Mouse (Mus musculus) limb, embryonic 10.5 days (tissue): Measurements from ENCODE around the gene Per1. TPM values are rescaled to one million over a fixed set of nuclear protein-coding genes. Genes with fewer than 3 reads are reported as not detected.

Experiments
- DNase-seq: peaks from one replicate; pipeline ENCODE4 v3.0.0-alpha.2; 2017; ENCODE audit warnings: low spot score
- H3K27ac ChIP-seq: fragments of 300-500 bp; sonication (generic); 2 replicates; pipeline ENCODE4 v1.5.1; 2016; ENCODE audit warnings: mild to moderate bottlenecking
- H3K27me3 ChIP-seq: fragments of 300-500 bp; sonication (generic); 2 replicates; pipeline ENCODE4 v1.6.1; 2016; ENCODE audit warnings: low read depth, mild to moderate bottlenecking; ENCODE audit not compliant: poor library complexity, severe bottlenecking
- H3K36me3 ChIP-seq: fragments of 300-500 bp; sonication (generic); 2 replicates; pipeline ENCODE4 v1.6.1; 2016; ENCODE audit warnings: mild to moderate bottlenecking, moderate library complexity
- H3K4me1 ChIP-seq: fragments of 300-500 bp; sonication (generic); 2 replicates; pipeline ENCODE4 v1.6.1; 2016
- H3K4me3 ChIP-seq: fragments of 300-500 bp; sonication (generic); 2 replicates; pipeline ENCODE4 v1.5.1; 2016; ENCODE audit warnings: mild to moderate bottlenecking, moderate library complexity
- H3K9me3 ChIP-seq: fragments of 300-500 bp; sonication (generic); replicated peaks from 2 replicates; pipeline ENCODE4 v1.6.1; 2016; ENCODE audit warnings: mild to moderate bottlenecking
- WGBS: fragments of 180-500 bp; shearing (Covaris S2); methylation state at CpG from one replicate; pipeline ENCODE4 v1.1.7; 2016; 5-methylcytosine and 5-hydroxymethylcytosine counted together
- polyA plus RNA-seq: library from polyadenylated mRNA; unstranded; fragments of >200 nt; fragmentation: Nextera tagmentation; extraction: Ambion mirVana; gene quantifications from 2 replicates; pipeline ENCODE4 v1.2.1, GENCODE M21; 2016

Gene Per1
- polyA plus RNA-seq, 1 experiment from 2014 or later, result 10.3 TPM

DNA sequence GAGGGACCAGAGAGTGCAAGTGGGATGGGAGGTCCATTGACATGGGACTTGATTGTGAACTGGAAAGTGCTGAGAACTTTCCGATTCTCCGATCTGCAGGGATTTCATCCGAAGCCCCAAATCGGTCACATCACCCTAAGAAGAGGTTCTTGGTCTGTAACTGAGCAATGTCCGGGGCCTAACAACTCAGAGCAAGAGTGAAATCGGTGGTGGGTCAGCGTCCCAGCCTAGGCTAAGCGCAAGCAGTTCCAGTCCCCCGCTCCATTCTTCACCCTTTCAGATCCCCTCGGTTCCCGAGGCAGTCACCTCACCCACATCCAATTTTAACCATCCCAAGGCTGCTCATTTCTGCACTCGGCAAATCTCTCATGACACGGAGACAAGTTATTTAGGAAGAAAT is 24.9 kb upstream of the Per1 start:
- no peak for DNase-seq
- Histone ChIP-seq H3K4me3 (peak overlapping the region; percentile 74), H3K36me3 (no peaks in the 10 kb centered on the region), H3K4me1 (peaks cover 58% of the 10 kb centered on the region), H3K9me3 (no peaks in the 10 kb centered on the region), H3K27ac (peak overlapping the region; percentile 91), H3K27me3 (no peaks in the 10 kb centered on the region)
- WGBS, result 1% methylated on average over 13 of the region's 13 CpGs

DNA sequence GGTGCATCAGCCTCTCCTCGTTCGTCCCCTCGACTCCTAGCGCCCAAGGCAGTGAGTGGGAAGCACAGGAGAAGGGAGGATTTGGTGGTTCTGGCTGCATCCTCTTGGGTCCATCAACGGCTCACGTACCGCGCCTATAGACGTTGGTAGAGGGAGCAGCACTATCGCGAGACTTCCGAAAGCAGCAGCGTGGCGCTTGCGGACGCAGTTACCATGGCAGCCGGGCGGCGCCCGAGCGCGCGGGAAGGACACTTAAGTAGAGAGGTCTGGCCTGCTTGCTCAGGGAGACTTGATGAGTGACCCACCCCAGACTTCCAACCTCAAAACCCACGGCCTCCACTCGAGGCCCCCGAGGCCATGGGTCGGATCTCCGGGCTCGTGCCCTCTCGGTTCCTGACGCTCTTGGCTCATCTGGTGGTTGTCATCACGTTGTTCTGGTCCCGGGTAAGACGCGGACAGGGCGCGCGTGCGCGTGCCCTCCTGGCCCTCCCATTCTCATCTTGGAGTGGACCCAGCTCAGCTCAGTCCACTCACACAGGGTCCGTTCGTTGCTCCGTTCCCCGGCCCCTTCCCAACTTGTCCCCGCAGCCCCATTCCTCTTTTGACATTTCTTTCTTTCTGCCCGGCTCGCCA is 24.3 kb upstream of the Per1 start, which contains the start of gene Tmem107:
TSS of gene Tmem107 (plus strand) at position 217 of the 633 bp plus-strand sequence.
- Histone ChIP-seq H3K27me3 (no peaks in the 10 kb centered on the region), H3K27ac (peak within 1 kb of the TSS; percentile 91), H3K36me3 (no peaks in the 10 kb centered on the region), H3K9me3 (no peaks in the 10 kb centered on the region), H3K4me1 (peaks cover 55% of the 10 kb centered on the region), H3K4me3 (peak within 1 kb of the TSS; percentile 74)
- peak; percentile 94 for DNase-seq
- under 1% methylated on average over 47 of the region's 47 CpGs for WGBS

DNA sequence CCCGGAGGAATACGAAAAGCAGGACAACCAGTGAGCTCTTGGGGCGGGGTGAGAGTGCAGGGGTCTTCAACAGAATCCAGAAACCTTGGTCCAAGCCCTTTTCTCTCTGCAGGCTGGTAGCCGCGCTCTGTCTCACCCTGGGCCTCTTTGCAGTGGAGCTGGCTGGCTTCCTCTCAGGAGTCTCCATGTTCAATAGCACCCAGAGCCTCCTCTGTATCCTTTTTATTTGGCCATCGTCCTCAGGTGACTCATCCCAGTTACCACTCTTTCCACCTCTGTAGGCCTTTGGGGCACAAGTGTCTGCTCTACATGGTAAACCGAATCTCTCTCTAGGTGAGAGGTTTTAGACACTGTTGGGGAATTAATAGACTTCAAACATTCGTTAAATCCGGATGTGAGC is 23.8 kb upstream of the Per1 start:
- H3K9me3 ChIP-seq, result no peaks in the 10 kb centered on the region
- H3K36me3 ChIP-seq, result no peaks in the 10 kb centered on the region
- peak overlapping the region; percentile 91 for H3K27ac ChIP-seq
- H3K27me3 ChIP-seq, result no peaks in the 10 kb centered on the region
- WGBS, result 23% methylated on average over 9 of the region's 9 CpGs
- peaks cover 50% of the 10 kb centered on the region for H3K4me1 ChIP-seq
- H3K4me3 ChIP-seq, result peak overlapping the region; percentile 74
- DNase-seq, result no peak

DNA sequence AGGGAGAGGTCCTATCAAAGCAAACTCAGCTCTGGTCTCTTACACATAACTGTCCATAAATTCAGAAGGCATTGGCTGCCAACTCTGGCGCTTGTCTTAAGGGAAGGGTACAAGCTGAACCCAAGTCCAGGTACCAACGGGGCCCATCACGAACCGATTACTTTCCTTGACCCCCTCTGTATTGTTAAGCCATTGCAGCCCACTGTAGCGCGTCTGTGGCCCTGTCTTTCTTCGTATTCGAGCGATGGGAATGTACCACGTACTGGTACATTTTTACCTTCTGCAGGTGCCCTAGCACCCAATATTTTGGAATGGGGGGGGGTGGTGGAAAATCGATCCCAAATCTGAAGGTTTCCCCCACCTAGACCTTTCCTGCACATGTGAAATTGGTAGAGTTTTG is 22.8 kb upstream of the Per1 start:
- DNase-seq, result no peak
- Histone ChIP-seq H3K4me3 (peak overlapping the region; percentile 43), H3K36me3 (no peaks in the 10 kb centered on the region), H3K4me1 (peaks cover 41% of the 10 kb centered on the region), H3K27ac (peak overlapping the region; percentile 93), H3K9me3 (no peaks in the 10 kb centered on the region), H3K27me3 (no peaks in the 10 kb centered on the region)
- WGBS, result 88% methylated on average over 11 of the region's 11 CpGs

DNA sequence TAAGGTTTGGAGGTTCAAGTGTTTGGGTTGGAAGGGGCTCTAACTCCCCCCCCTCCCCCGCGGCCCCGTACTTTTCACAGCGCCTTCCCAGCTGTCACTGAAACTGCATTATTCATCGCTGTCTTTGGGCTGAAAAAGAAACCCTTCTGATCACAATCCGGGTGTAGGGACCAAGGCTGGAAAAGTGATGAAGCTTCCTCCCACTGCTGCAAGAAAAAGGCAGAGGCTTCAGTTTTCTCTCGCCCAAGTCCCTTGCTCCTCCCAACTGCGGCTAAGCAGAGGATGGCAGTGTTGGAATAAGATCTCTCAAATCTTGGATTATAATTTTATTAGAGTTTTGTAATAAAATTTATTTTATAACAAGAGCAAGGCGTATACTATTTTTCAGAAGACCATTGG is 22.4 kb upstream of the Per1 start:
- Histone ChIP-seq H3K9me3 (no peaks in the 10 kb centered on the region), H3K4me3 (peak overlapping the region; percentile 43), H3K4me1 (peaks cover 41% of the 10 kb centered on the region), H3K27me3 (no peaks in the 10 kb centered on the region), H3K36me3 (no peaks in the 10 kb centered on the region), H3K27ac (peak overlapping the region; percentile 93)
- no peak for DNase-seq
- 14% methylated on average over 9 of the region's 9 CpGs for WGBS

- Histone ChIP-seq H3K27ac (peak overlapping the region; percentile 93), H3K4me3 (peak overlapping the region; percentile 43), H3K9me3 (no peaks in the 10 kb centered on the region), H3K4me1 (peaks cover 47% of the 10 kb centered on the region), H3K36me3 (no peaks in the 10 kb centered on the region), H3K27me3 (no peaks in the 10 kb centered on the region)
- peak; percentile 81 for DNase-seq
- WGBS, result under 1% methylated on average over 14 of the region's 14 CpGs
These were observed 21.7 kb upstream of the Per1 start for GRCm38 (mm10) chr11:69073065-69073888.

- Histone ChIP-seq H3K27me3 (no peaks in the 10 kb centered on the region), H3K27ac (peak overlapping the region; percentile 46), H3K4me1 (peaks cover 53% of the 10 kb centered on the region), H3K36me3 (no peaks in the 10 kb centered on the region), H3K9me3 (no peaks in the 10 kb centered on the region), H3K4me3 (peak overlapping the region; percentile 18; the same call in 1 of the 2 replicates)
- 45% methylated on average over 6 of the region's 6 CpGs for WGBS
- DNase-seq, result no peak
These were observed 20.9 kb upstream of the Per1 start for GRCm38 (mm10) chr11:69073951-69074775.

GRCm38 (mm10) chr11:69074776-69075069 is 20.3 kb upstream of the Per1 start:
- H3K4me3 ChIP-seq, result no peak overlapping the region
- H3K27me3 ChIP-seq, result no peaks in the 10 kb centered on the region
- H3K36me3 ChIP-seq, result no peaks in the 10 kb centered on the region
- DNase-seq, result no peak
- peaks cover 51% of the 10 kb centered on the region for H3K4me1 ChIP-seq
- H3K9me3 ChIP-seq, result no peaks in the 10 kb centered on the region
- 65% methylated on average over 2 of the region's 2 CpGs for WGBS
- H3K27ac ChIP-seq, result no peak overlapping the region

DNA sequence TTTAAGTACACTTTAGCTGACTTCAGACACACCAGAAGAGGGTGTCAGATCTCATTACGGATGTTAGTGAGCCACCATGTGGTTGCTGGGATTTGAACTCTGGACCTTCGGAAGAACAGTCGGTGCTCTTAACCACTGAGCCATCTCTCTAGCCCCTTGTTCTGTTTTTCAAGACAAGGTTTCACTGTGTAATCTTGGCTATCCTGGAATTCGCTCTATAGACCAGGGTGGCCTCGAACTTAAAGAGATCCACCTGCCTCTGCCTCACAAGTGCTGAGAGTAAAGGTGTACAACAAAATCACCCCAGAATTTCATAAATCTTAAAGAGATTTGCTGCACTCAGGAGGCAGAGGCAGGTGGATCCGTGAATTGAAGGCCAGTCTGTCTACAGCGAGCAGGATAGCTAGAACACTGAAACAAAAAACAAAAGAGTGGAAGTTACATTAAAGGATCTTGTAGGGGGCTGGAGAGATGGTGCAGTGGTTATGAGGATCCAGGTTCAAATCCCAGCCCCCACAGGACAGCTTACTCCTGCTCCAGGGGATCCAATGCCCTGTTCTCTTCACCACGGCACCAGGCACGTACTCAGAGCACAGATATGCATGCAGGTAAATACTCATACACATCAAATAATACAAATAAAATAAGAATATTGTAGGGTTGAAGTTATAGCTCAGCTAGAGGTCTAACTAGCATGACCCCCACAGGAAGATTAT is 19.1 kb upstream of the Per1 start:
- H3K27ac ChIP-seq, result no peak overlapping the region
- no peak overlapping the region for H3K4me3 ChIP-seq
- H3K9me3 ChIP-seq, result no peaks in the 10 kb centered on the region
- no peaks in the 10 kb centered on the region for H3K27me3 ChIP-seq
- peaks cover 53% of the 10 kb centered on the region for H3K4me1 ChIP-seq
- no peaks in the 10 kb centered on the region for H3K36me3 ChIP-seq
- DNase-seq, result no peak
- 52% methylated on average over 9 of the region's 9 CpGs for WGBS

GRCm38 (mm10) chr11:69076572-69076971 is 18.4 kb upstream of the Per1 start:
- no peaks in the 10 kb centered on the region for H3K27me3 ChIP-seq
- H3K27ac ChIP-seq, result no peak overlapping the region
- 82% methylated on average over 5 of the region's 5 CpGs for WGBS
- H3K4me3 ChIP-seq, result no peak overlapping the region
- H3K36me3 ChIP-seq, result no peaks in the 10 kb centered on the region
- H3K4me1 ChIP-seq, result peaks cover 46% of the 10 kb centered on the region
- no peak for DNase-seq
- no peaks in the 10 kb centered on the region for H3K9me3 ChIP-seq

- Histone ChIP-seq H3K4me3 (no peak overlapping the region), H3K9me3 (no peaks in the 10 kb centered on the region), H3K36me3 (no peaks in the 10 kb centered on the region), H3K27ac (no peak overlapping the region; the same call in 1 of the 2 replicates), H3K4me1 (peaks cover 41% of the 10 kb centered on the region), H3K27me3 (no peaks in the 10 kb centered on the region)
- no peak for DNase-seq
- WGBS, result 90% methylated on average over 9 of the region's 9 CpGs
These were observed 17.7 kb upstream of the Per1 start for GRCm38 (mm10) chr11:69077316-69077715.

- DNase-seq, result no peak
- Histone ChIP-seq H3K4me3 (no peak overlapping the region), H3K4me1 (peaks cover 33% of the 10 kb centered on the region), H3K27me3 (no peaks in the 10 kb centered on the region), H3K36me3 (no peaks in the 10 kb centered on the region), H3K27ac (no peak overlapping the region; the same call in 1 of the 2 replicates), H3K9me3 (no peaks in the 10 kb centered on the region)
- WGBS, result 65% methylated on average over 6 of the region's 6 CpGs
These were observed 17.0 kb upstream of the Per1 start for GRCm38 (mm10) chr11:69078041-69078440.
